Mouse (Mus musculus) megakaryocyte, embryonic 14.5 days (primary cell): Measurements from ENCODE around the gene Cd151. TPM values are rescaled to one million over a fixed set of nuclear protein-coding genes. Genes with fewer than 3 reads are reported as not detected.
A peak's percentile ranks its signal among the peaks of the same experiment; 100 is the strongest.

Experiments
- H3K27me3 ChIP-seq: replicated peaks from 2 replicates; pipeline ENCODE3; 2012; ENCODE audit warnings: inconsistent platforms
- H3K36me3 ChIP-seq: replicated peaks from 2 replicates; pipeline ENCODE3; 2012; ENCODE audit warnings: low read length, inconsistent platforms, mixed read lengths
- H3K4me1 ChIP-seq: 2 replicates; pipeline ENCODE4 v1.6.1; 2012; ENCODE audit warnings: inconsistent platforms
- H3K4me3 ChIP-seq: replicated peaks from 2 replicates; pipeline ENCODE3; 2012; ENCODE audit warnings: moderate library complexity, mild to moderate bottlenecking, inconsistent platforms
- H3K9me3 ChIP-seq: 2 replicates; pipeline ENCODE4 v1.6.1; 2012; ENCODE audit warnings: inconsistent platforms
- FLI1 ChIP-seq: IDR thresholded peaks from 2 replicates; pipeline ENCODE4 v1.6.1; 2012; ENCODE audit warnings: low read length, inconsistent platforms, mixed read lengths
- GATA1 ChIP-seq: IDR thresholded peaks from 3 replicates; pipeline ENCODE4 v1.6.1; 2012; ENCODE audit warnings: mixed read lengths, low read length, inconsistent platforms, borderline replicate concordance
- polyA plus RNA-seq: library from polyadenylated mRNA; stranded (reverse); fragments of >175 nt; gene quantifications from 2 replicates; pipeline ENCODE4 v1.2.3, GENCODE M21; 2012; ENCODE audit warnings: low replicate concordance; ENCODE audit not compliant: insufficient read depth

The Cd151 gene
- polyA plus RNA-seq, 1 experiment, result 168 TPM

DNA sequence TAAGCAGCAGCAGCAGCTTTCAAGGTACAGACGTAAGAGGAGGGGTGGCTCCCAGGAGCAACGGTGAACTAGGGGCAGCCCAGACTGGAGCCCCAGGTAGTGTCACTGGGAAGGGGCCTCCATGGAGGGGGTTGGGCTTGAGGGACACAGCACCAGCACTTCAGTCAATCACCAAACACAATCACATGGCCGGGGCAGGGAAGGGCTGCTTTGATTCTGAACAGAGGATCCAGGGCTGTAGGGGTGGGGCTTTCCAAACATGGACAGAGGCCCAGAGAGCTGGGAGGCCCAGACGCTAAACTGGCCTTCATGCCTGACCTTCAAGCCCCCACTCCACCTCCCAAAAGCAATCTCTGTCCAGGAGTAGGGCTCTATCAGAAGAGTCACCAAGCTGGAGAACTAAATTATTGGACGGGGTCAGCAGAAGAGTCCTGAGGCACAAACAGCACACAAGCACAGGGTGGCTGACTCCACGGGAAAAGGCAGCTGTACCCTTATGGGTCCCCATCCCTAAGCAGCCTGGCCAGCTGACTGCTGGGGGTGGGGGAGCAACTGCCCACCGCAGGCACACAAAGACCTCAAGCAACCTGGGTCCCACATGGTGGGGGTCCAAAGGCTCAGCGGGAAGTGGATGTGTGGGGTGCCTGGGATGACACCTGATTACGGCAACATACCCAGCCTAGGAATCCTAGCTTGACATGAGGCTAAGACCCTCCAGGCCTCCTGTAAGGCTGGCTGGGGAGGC is 37.2 kb upstream of the Cd151 start:
- peaks cover 47% of the 10 kb centered on the region for H3K36me3 ChIP-seq
- TF ChIP-seq GATA1 (no peak), FLI1 (no peak)
- peaks cover 67% of the 10 kb centered on the region for H3K4me1 ChIP-seq
- H3K9me3 ChIP-seq, result no peaks in the 10 kb centered on the region
- peaks cover 8% of the 10 kb centered on the region for H3K27me3 ChIP-seq
- H3K4me3 ChIP-seq, result no peak overlapping the region

DNA sequence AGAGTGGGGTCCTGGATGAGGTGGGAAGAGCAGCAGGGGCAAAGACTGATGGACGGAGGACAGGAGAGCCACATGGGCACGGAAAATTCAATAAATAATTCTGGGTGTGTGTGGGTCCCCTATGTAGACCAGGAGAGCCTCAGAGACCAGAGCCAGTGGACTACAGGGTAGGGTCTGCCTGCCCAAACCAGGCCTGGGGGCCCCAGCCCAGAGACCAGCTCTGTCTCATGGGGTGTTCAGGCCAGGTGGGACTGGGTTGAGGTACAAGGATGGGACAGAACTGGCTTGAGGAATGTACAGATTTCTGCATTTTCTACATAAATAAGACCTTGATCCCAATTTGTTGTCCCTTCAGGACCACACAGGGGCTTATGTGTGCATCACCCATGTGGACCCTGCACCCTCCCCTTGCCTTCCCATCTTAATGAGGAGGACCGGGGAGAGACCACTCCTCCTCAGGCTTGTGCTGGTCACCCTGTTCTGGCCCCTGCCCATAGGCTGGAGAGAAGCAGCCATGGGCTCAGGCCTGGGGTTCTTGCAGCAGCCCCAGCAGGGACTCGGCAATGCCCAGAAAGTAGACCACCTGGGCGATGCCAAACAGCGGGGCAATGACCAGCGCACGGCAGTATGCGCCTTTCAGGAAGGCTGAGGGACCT is 36.5 kb upstream of the Cd151 start:
- TF ChIP-seq FLI1 (no peak), GATA1 (no peak)
- H3K36me3 ChIP-seq, result peaks cover 47% of the 10 kb centered on the region
- H3K9me3 ChIP-seq, result no peaks in the 10 kb centered on the region
- H3K27me3 ChIP-seq, result peaks cover 5% of the 10 kb centered on the region
- H3K4me3 ChIP-seq, result no peak overlapping the region
- H3K4me1 ChIP-seq, result peaks cover 71% of the 10 kb centered on the region

DNA sequence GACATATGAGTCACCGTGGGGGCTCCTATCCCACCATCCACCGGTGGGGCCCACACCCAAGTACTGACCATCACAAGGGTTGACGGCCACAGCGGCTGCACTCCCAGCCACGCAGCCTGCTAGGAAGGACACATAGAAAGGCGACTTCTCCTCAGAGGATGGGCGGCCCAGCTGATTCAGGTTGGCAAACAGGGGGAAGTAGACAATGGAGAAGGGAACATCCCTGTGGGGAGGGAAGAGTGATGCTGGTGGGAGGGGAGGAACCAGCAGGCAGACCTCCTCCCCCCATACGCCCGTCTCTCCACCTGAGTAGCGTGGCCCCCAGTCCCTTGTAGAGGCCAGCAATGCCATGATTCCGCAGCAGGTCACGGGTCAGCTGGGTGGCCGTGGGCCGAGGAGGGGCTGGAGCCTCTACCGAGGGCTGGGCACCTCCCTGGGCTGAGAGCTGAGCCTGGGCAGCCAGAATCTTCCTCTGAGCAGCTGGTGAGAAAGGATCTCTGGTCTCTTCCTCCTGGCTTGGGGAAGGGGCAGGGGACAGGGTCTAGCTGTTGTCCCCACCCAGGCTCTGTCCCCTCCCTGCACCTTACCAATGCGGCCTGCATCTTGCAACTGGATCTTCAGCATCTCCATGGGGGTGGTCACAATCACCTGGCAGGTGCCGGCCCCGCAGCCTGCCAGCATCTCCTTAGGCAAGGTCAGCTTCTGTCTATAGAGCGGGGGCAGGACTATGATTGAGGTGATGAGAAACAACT is 35.6 kb upstream of the Cd151 start:
- H3K9me3 ChIP-seq, result no peaks in the 10 kb centered on the region
- H3K27me3 ChIP-seq, result no peaks in the 10 kb centered on the region
- no peak for TF ChIP-seq GATA1
- no peak for TF ChIP-seq FLI1
- peaks cover 47% of the 10 kb centered on the region for H3K36me3 ChIP-seq
- H3K4me3 ChIP-seq, result no peak overlapping the region
- peaks cover 71% of the 10 kb centered on the region for H3K4me1 ChIP-seq

DNA sequence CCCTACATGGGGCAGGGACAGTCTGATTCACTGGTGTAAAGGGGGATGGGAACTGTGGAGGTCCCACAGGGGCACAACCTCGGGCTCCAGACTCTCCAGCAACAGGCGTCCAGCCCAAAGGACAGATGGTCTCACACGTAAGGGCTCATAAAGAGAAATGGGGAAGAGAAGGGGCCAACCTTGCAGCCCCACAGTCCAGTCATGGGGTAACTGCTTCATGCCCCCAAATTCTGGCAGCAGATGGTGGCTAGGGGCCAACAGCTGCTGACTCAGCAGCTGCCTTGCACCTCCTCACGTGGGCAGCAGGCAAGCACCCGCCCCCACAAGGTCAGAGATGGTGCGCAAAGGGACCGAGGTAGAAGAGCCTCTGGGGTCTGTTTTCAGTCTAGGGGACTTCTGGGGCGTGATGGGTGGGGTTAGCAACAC is 35.0 kb upstream of the Cd151 start:
- Histone ChIP-seq H3K4me1 (peaks cover 71% of the 10 kb centered on the region), H3K36me3 (peaks cover 47% of the 10 kb centered on the region), H3K9me3 (no peaks in the 10 kb centered on the region), H3K4me3 (no peak overlapping the region), H3K27me3 (no peaks in the 10 kb centered on the region)
- no peak for TF ChIP-seq FLI1
- no peak for TF ChIP-seq GATA1

DNA sequence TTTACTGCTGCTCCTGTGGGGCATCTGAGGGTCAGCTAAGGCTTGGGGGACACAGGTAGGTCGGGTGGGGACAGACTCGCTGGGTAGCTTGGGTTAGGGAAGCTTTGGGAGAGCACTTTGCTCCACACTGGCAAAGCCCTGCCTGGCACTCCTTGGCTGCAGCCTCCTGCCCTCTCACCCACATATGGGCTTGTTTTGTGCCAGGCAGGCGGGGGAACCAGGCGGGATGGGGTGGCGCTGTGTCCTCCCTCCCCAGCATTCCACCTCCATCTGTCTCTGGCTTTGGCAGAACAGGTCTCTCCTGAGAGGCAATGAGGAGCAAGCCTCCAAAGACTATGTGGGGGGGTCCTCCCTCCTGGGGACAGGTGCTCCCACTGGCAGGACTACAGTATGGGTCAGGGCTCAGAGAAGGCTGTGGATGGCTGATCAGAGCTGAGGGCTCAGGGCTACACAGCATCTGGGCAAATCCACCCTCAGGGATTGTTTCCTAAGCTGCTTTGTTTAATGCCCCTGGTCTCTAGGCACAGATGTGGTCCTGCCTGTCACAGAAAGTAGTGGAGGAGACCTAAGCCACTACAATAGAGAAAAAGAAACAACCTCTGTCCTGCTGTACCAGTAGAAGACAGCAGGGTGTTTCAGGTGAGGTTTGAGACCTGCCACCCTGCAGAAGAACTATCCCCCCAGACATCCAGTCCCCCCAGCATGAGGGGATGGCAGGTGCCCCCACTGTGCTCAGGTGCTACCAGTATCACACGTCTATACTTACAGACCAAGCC is 34.3 kb upstream of the Cd151 start:
- no peak for TF ChIP-seq FLI1
- peaks cover 71% of the 10 kb centered on the region for H3K4me1 ChIP-seq
- H3K9me3 ChIP-seq, result no peaks in the 10 kb centered on the region
- H3K36me3 ChIP-seq, result peaks cover 51% of the 10 kb centered on the region
- H3K27me3 ChIP-seq, result no peaks in the 10 kb centered on the region
- no peak overlapping the region for H3K4me3 ChIP-seq

DNA sequence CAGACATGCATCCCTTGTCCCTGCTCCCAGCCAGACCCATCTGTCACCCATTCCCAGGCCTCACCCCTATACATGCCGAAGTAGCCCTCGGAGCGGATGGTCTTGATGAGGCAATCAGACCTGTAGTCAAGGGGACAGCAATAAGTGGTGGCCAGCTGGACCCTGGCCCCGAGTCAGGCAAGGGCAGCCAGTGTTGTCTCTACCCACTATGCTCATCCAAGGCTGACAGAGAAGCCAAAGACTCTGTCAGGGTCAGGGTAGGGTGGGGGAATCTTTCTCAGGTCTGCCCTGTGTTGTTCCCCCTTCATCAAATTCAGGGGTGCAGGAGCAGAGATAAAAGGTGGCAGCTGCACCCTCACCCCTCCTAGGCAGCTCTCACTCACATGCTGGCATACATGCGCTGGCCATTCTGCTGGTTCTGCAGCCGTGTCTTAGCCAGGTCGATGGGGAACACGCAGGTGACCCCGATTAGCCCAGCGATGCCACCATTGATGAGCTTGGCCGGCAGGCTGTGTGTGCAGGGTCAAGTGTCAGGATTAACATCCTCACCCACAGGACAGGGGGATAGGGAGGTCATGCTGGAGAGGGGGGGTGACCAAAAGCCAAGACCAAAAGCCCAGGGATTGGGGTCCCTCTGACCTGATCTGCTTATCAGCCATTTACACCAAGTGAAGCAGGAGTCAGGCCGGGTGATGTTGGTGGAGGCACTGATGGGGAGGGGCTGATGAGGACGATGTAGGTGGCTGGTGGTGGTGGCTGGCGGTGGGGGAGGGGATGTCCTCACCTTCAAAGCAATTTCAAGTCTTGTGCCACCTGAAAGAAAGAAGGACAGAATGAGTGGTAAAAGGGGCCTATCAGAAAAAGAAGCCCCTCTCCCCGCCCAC is 33.4 kb upstream of the Cd151 start:
- Histone ChIP-seq H3K9me3 (no peaks in the 10 kb centered on the region), H3K27me3 (no peaks in the 10 kb centered on the region), H3K4me3 (peak overlapping the region; percentile 6), H3K4me1 (peaks cover 69% of the 10 kb centered on the region), H3K36me3 (peaks cover 60% of the 10 kb centered on the region)
- no peak for TF ChIP-seq GATA1
- no peak for TF ChIP-seq FLI1

DNA sequence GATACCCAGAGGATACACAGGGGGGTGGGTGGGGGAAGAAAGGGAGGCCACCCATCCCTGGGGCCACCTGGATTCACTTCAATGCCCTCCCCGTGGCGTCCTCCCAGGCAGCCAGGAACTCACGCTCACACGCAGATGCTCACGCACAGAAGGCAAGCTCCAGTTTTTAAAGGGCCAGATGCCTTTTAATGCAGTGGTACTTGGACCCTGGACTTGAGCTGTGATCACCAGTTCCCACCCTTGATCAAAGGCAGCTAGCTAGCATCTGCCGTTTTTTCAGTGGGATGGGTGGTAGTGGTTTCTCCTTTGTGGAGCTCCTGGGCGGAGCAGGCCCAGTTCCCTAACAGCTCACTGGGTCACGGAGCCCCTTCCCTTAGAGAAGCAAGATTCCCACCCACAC is 32.7 kb upstream of the Cd151 start:
- H3K4me1 ChIP-seq, result peaks cover 66% of the 10 kb centered on the region

DNA sequence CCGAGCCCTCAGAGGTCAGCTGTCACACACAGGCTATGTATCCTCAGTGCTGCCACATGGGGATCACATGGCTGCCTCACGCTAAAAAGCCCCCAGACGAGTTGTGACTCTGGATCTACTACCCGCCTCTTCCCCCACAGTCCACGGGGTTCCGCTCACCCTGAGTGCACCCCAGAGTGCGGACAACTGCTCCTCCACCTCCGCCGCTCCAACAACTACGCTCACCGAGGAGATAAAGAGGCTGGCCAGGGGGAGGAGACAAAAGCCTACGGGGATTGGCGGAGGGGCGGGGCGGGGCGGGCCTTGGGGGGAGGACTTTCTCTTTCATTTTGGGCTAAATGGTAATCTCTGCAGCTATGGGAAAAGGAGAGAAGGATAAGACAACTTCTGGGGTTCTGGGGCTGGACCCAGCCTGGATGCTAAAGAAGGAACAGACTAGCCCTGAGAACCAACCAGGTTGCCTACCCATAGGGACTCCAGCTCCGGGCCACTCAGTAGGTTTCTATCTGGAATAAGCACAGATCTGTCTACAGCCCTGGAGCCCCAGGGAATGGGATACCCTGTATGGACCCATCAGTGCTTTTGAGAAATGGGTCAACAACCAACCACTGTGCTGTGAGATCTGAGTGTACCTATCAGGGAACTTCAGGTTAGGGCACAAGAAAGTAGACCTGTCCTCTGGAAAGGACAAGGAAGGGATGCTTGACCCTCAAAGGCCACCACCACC is 31.9 kb upstream of the Cd151 start:
- peak overlapping the region; percentile 97 for H3K4me3 ChIP-seq
- no peaks in the 10 kb centered on the region for H3K9me3 ChIP-seq
- H3K27me3 ChIP-seq, result no peaks in the 10 kb centered on the region
- peaks cover 73% of the 10 kb centered on the region for H3K4me1 ChIP-seq
- peaks cover 69% of the 10 kb centered on the region for H3K36me3 ChIP-seq
- TF ChIP-seq GATA1 (no peak), FLI1 (no peak)

More for the DNA sequence above, 32.7 kb upstream of the Cd151 start:
- Histone ChIP-seq H3K27me3 (no peaks in the 10 kb centered on the region), H3K36me3 (peaks cover 67% of the 10 kb centered on the region), H3K9me3 (no peaks in the 10 kb centered on the region), H3K4me3 (peak overlapping the region; percentile 97)
- TF ChIP-seq GATA1, result no peak
- no peak for TF ChIP-seq FLI1
